Mouse (Mus musculus) monocyte, adult 5-6 weeks (primary cell): ENCODE results near the gene Dab1. TPM values are rescaled to one million over a fixed set of nuclear protein-coding genes. Genes with fewer than 3 reads are reported as not detected.

Source experiments
- ATAC-seq: fragments of 153-309, 156-312 bp; replicated peaks from 2 replicates; pipeline ENCODE4 v1.8.0; 2017; ENCODE audit warnings: mild to moderate bottlenecking; ENCODE audit not compliant: low TSS enrichment, insufficient number of reproducible peaks, severe bottlenecking, poor library complexity, low FRiP score
- total RNA-seq: library from RNA; stranded (forward); fragments of 200-1000, 200-491, 200-594 nt; gene quantifications from 3 replicates; pipeline ENCODE4 v1.2.3, GENCODE M21; 2017

Dab1 gene
- total RNA-seq, 1 experiment from 2014 or later: not detected

- no peak for ATAC-seq
Observed at GRCm38 (mm10) chr4:104643534-104644356, 1024.6 kb downstream of the Dab1 start.

- ATAC-seq: no peak
Observed at GRCm38 (mm10) chr4:104644357-104644630, 1025.1 kb downstream of the Dab1 start.

- no peak for ATAC-seq
Observed at GRCm38 (mm10) chr4:104644862-104645261, 1025.7 kb downstream of the Dab1 start.

- no peak for ATAC-seq
Observed at GRCm38 (mm10) chr4:104651761-104652160, 1032.6 kb downstream of the Dab1 start.

GRCm38 (mm10) chr4:104656728-104657127, 1037.6 kb downstream of the Dab1 start:
- no peak for ATAC-seq

- no peak for ATAC-seq
Observed at GRCm38 (mm10) chr4:104662841-104663614, 1043.9 kb downstream of the Dab1 start.

GRCm38 (mm10) chr4:104665553-104665952, 1046.4 kb downstream of the Dab1 start:
- ATAC-seq: no peak

GRCm38 (mm10) chr4:104666831-104667551, 1047.8 kb downstream of the Dab1 start:
- ATAC-seq: no peak

- ATAC-seq: no peak
Observed at GRCm38 (mm10) chr4:104668061-104668460, 1048.9 kb downstream of the Dab1 start.

GRCm38 (mm10) chr4:104669406-104669805, 1050.2 kb downstream of the Dab1 start:
- no peak for ATAC-seq

- ATAC-seq: no peak
Observed at GRCm38 (mm10) chr4:104670741-104671140, 1051.6 kb downstream of the Dab1 start.

GRCm38 (mm10) chr4:104673317-104673716, 1054.2 kb downstream of the Dab1 start:
- ATAC-seq: no peak

GRCm38 (mm10) chr4:104674706-104675105, 1055.5 kb downstream of the Dab1 start:
- ATAC-seq: no peak

GRCm38 (mm10) chr4:104678234-104678633, 1059.1 kb downstream of the Dab1 start:
- ATAC-seq: no peak

GRCm38 (mm10) chr4:104680475-104680874, 1061.3 kb downstream of the Dab1 start:
- ATAC-seq: no peak

- no peak for ATAC-seq
Observed at GRCm38 (mm10) chr4:104686137-104686809, 1067.1 kb downstream of the Dab1 start.

GRCm38 (mm10) chr4:104689047-104689446, 1069.9 kb downstream of the Dab1 start:
- no peak for ATAC-seq

GRCm38 (mm10) chr4:104691026-104691425, 1071.9 kb downstream of the Dab1 start:
- no peak for ATAC-seq

- no peak for ATAC-seq
Observed at GRCm38 (mm10) chr4:104694188-104694587, 1075.0 kb downstream of the Dab1 start.
